Mouse (Mus musculus) testis, adult 2 months (tissue): ENCODE measurements around the gene Uchl1. TPM values are rescaled to one million over a fixed set of nuclear protein-coding genes. Genes with fewer than 3 reads are reported as not detected.

Experiments used
- H3K27ac ChIP-seq: fragments of 200-500 bp; 2 replicates; pipeline ENCODE4 v1.5.1; 2012; ENCODE audit warnings: low read depth, low read length; ENCODE audit not compliant: control insufficient read depth, insufficient read depth
- H3K27me3 ChIP-seq: fragments of 200-500 bp; 2 replicates; pipeline ENCODE4 v1.6.1; 2012; ENCODE audit warnings: mild to moderate bottlenecking, low read length, moderate library complexity; ENCODE audit not compliant: control insufficient read depth, insufficient read depth
- H3K36me3 ChIP-seq: fragments of 200-500 bp; 2 replicates; pipeline ENCODE4 v1.6.1; 2012; ENCODE audit warnings: mild to moderate bottlenecking, low read length; ENCODE audit not compliant: control insufficient read depth, insufficient read depth
- H3K4me1 ChIP-seq: fragments of 200-500 bp; 2 replicates; pipeline ENCODE4 v1.6.1; 2012; ENCODE audit warnings: low read length; ENCODE audit not compliant: control insufficient read depth, insufficient read depth
- H3K4me3 ChIP-seq: fragments of 200-500 bp; 2 replicates; pipeline ENCODE4 v1.5.1; 2012; ENCODE audit warnings: low read depth, mild to moderate bottlenecking, low read length, moderate library complexity, mixed read lengths; ENCODE audit not compliant: control insufficient read depth
- CTCF ChIP-seq: fragments of 200-500 bp; IDR thresholded peaks from 2 replicates; pipeline ENCODE4 v1.5.1; 2012; ENCODE audit warnings: low read depth, mild to moderate bottlenecking, inconsistent platforms, low read length, moderate library complexity; ENCODE audit not compliant: control insufficient read depth, insufficient read depth, insufficient replicate concordance
- POLR2A ChIP-seq: fragments of 200-500 bp; IDR thresholded peaks from 2 replicates; pipeline ENCODE4 v1.6.1; 2012; ENCODE audit warnings: low read depth, mild to moderate bottlenecking, inconsistent platforms, low read length, moderate library complexity; ENCODE audit not compliant: control insufficient read depth
- polyA plus RNA-seq: library from polyadenylated mRNA; depleted of rRNA; stranded (reverse); fragments of >200 nt; gene quantifications from 2 replicates; pipeline ENCODE4 v1.2.3, GENCODE M21; 2012

Uchl1 gene
- polyA plus RNA-seq, 1 experiment, result 98.7 TPM

DNA sequence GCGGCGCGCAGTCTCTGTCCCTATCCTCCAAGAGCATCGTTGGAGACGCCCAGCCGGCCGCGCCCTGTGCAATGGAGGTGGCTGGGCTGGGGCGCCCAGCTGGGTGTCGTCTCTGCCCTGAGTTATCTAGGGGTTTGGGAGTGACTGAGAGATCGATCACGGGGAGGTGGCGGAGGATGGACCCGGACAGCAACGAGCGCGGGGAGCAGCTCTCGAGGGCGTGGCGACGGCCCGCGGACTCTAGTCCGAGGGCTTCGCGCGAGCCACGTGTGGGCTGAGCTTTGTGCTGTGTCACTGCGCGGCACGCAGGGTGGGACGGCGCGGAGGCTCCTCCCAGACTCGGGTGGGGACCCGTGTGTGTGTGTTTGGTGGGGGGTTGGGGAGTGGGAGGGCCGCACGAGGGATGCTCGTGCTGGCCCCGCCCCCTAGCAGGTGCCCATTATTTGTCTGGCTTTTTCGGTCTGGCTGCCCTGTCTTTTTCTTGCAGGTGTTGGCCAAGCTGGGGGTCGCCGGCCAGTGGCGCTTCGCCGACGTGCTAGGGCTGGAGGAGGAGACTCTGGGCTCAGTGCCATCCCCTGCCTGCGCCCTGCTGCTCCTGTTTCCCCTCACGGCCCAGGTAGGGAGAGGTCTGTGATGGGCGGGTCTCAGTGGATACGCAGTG, 696 bp downstream of the Uchl1 start:
- TF ChIP-seq POLR2A, result no peak; the same call in 1 of the 2 replicates
- no peak for TF ChIP-seq CTCF
- peak overlapping the region; percentile 30; the same call in 1 of the 2 replicates for H3K27ac ChIP-seq
- peaks cover 11% of the 10 kb centered on the region for H3K4me1 ChIP-seq
- no peaks in the 10 kb centered on the region for H3K27me3 ChIP-seq
- H3K36me3 ChIP-seq, result no peaks in the 10 kb centered on the region
- H3K4me3 ChIP-seq, result peak overlapping the region; percentile 84

GRCm38 (mm10) chr5:66677411-66678345, 1.8 kb downstream of the Uchl1 start:
- Histone ChIP-seq H3K36me3 (no peaks in the 10 kb centered on the region), H3K27ac (no peak overlapping the region), H3K4me3 (no peak overlapping the region; the same call in 1 of the 2 replicates), H3K27me3 (no peaks in the 10 kb centered on the region), H3K4me1 (peaks cover 11% of the 10 kb centered on the region)
- TF ChIP-seq POLR2A, result no peak
- peak; percentile 20; the same call in 1 of the 2 replicates for TF ChIP-seq CTCF

GRCm38 (mm10) chr5:66679222-66679621, 3.3 kb downstream of the Uchl1 start:
- peaks cover 11% of the 10 kb centered on the region for H3K4me1 ChIP-seq
- H3K36me3 ChIP-seq, result no peaks in the 10 kb centered on the region
- no peak overlapping the region for H3K27ac ChIP-seq
- no peaks in the 10 kb centered on the region for H3K27me3 ChIP-seq
- no peak overlapping the region for H3K4me3 ChIP-seq
- TF ChIP-seq CTCF, result no peak
- no peak for TF ChIP-seq POLR2A

DNA sequence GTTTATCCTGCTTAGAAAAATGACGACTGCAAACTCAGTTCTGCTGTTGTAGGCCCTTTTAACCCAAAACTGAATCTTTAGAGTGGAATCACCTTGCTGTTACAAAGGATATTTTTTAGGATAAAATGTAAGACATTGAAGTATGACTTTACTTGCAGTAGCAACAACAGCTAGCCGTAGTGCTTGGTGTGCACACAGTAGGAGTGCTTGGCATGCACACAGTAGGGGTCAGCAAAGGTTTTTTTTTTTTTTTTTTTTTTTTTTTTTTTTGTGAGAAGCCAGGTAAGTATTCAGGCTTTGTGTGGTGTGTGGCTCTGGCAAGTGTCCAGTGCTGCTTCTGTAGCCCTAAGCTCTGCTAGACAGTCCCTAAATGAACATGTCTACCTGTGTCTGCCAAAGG, 10.0 kb downstream of the Uchl1 start:
- H3K36me3 ChIP-seq, result no peaks in the 10 kb centered on the region
- no peak overlapping the region for H3K4me3 ChIP-seq
- no peak overlapping the region for H3K27ac ChIP-seq
- H3K4me1 ChIP-seq, result no peaks in the 10 kb centered on the region
- TF ChIP-seq POLR2A, result no peak
- no peak for TF ChIP-seq CTCF
- no peaks in the 10 kb centered on the region for H3K27me3 ChIP-seq

GRCm38 (mm10) chr5:66686863-66687262, 11.0 kb downstream of the Uchl1 start:
- Histone ChIP-seq H3K27me3 (no peaks in the 10 kb centered on the region), H3K4me1 (no peaks in the 10 kb centered on the region), H3K27ac (no peak overlapping the region), H3K36me3 (no peaks in the 10 kb centered on the region), H3K4me3 (no peak overlapping the region)
- no peak for TF ChIP-seq CTCF
- TF ChIP-seq POLR2A, result no peak

DNA sequence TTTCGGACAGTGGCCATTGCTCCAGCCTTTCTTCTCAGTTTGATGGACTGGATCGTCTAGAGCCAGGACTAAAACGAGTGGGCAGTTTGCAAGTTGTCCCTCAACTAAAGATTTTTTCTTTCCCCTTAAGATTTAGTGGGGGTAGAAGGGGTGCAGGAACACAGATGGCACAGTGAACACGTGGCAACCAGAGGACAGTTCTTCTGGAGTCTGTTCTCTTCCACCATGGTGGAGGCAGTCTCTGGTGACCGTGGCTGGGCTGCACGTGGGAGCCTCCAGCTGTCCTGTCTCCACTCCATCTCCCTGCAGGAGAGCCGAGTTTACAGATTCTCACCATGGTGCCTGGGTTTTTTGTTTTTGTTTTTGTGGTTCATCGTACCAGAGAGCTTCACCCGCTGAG, 11.8 kb downstream of the Uchl1 start:
- H3K4me1 ChIP-seq, result no peaks in the 10 kb centered on the region
- no peaks in the 10 kb centered on the region for H3K27me3 ChIP-seq
- no peak overlapping the region for H3K4me3 ChIP-seq
- H3K27ac ChIP-seq, result no peak overlapping the region
- no peaks in the 10 kb centered on the region for H3K36me3 ChIP-seq
- TF ChIP-seq POLR2A (no peak), CTCF (no peak)

DNA sequence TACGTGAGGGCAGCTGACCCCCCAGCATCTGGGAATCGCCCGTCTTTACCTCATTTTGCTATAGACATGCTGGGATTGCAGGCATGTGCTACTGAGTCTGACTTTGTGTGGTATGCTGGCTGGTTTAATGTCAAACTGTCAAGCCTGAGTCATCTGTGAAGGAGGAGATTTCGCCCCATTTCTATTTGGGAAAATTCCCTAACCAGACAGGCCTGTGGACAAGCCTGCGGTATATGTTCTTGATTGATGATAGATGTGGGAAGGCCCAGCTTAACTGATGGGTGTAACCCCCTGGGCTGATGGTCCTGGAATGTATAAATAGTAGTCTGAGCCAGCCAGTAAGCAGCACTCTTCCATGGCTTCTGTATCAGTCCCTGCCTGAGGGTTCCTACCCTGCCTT, 12.4 kb downstream of the Uchl1 start:
- H3K36me3 ChIP-seq, result no peaks in the 10 kb centered on the region

More for the DNA sequence above, 12.4 kb downstream of the Uchl1 start:
- H3K4me3 ChIP-seq, result no peak overlapping the region
- no peak overlapping the region for H3K27ac ChIP-seq
- H3K4me1 ChIP-seq, result no peaks in the 10 kb centered on the region
- no peak for TF ChIP-seq POLR2A
- TF ChIP-seq CTCF, result no peak
- H3K27me3 ChIP-seq, result no peaks in the 10 kb centered on the region
